Mouse (Mus musculus) forelimb bud, embryonic 11.5 days (tissue): Measurements from ENCODE around the gene Pik3cd.

ENCODE experiments used
- DNase-seq: peaks from one replicate; pipeline ENCODE4 v3.0.0-alpha.2; 2012; ENCODE audit warnings: low read depth, low spot score

Pik3cd gene

DNA sequence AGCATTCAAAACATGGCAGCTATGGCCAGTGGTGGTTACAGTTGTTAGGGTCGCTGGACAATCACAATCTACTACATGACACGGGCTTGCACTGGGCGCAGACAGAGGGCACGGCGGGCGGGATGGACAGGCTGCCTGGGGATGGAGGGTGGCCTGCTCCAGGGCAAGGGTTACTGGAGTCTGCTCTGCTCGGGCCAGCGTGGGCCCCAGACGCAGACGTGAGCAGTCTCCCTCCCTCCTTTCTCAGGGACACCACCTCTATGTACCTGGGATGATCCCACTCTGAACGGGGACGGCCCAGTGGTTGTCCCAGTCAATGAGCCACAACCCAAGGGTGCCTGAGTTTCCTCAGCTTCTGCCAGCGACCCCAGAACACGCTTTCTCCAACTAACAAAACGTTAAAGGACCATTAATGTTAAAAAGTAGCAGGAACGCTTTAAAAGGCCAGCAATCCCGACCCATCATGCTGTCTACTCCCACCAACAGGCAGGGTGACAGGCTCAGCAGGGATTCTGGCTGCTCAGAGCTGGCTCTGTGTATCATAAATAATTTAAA is 22.6 kb upstream of the Pik3cd start:
- DNase-seq = no peak

DNA sequence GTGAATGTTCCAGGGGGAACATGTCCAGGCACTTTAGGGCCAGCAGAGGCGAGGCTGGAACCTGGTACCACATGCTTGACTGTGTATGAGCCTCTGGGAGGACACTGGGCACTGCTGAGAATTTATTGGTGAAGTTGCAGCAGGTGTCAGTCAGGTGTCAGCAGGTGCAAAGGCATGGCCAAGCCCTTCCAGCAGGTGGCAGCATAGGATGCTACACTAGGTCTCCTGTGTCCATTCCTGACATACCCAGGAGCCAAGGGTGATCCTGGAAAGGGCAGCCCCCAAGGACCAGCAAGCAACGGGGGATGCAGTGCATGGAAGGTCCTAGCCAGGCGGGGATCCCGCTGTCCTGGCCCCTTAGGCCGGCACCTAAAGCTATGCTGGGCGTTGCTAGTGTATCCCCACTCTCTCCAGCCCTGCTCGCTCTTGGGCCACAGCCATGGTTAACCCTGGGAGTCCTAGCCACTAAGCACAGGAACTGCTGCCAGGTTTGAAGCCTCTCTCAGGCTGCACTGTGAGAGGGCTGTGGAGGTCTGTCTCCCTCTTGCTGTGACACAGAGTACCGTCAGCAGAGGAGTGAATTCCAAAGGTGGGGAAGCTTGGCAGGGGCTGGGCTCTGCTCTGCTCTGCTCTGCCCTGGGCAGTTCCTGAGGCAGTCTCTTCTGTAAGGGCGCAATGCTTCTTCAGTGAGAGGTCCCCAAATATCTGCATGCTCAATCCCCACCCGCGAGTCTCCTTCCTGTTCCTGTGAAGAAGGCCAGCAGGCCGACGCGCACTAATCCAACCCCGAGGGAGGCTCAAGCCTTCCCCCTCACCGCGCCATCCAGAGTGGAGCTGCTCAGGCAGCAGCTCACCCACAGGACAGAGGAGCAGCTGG is 21.7 kb upstream of the Pik3cd start:
- peak; percentile 37 for DNase-seq

DNA sequence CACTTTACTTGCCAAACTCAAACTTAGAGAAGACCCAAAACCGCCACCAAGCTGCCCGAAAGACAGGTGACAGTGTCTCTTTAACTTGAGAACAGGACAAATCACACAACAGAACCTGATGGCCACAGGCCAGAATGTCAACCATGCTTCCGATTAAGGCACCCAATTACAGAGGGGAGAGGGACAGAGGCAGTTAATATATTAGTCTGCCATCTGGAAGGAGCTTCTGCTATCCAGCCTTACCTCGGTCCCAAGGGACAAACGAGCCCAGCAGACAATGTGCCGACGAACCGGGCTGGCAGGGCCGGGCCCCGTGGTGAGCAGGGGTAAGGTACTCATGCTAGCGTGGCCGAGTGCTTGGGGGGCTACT is 20.6 kb upstream of the Pik3cd start:
- DNase-seq = no peak

DNA sequence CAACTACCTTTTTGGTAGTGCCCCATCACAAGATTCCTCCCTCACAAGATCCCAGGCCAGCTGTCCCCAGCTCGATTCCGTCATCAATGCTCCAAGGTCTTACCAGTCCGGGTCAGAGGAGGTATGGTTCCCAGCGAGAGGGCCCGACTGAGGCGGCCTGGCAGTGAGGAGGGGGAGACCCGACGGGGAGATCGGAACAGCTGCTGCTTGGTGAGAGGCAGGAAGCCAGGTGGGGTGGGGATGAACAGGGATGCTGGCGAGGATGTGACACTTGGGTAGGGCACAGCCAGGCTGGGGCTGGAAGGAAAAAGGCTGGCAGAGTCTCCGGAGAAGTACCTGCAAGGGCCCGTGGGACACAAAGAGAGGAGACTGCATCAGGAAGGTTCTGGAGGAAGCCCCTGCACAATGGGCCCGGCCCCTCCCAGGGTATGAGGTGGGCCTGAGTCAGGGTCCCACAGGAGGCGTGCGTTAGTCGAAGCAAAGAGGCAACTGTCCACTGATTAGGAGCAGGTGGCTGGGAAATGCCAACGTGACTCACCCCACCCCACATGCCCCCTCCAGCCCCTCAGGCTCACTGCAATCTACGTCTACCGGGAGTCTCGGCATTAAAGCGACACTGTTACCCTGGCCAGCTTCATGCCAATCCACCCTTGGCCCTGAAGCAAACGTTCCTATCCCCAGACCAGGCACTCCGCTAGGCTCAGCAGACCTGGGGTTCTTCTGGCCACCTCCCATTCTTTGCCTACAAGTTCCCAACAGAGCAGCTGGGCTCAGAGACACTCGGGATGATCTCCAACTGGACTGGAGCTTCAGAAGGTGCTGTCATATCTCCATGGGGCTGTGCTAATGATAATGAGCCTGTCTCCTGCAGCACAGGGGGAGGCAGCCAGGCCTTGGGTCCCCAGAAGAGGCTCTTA is 20.0 kb upstream of the Pik3cd start:
- no peak for DNase-seq

GRCm38 (mm10) chr4:149721163-149721562 is 18.8 kb upstream of the Pik3cd start:
- no peak for DNase-seq

DNA sequence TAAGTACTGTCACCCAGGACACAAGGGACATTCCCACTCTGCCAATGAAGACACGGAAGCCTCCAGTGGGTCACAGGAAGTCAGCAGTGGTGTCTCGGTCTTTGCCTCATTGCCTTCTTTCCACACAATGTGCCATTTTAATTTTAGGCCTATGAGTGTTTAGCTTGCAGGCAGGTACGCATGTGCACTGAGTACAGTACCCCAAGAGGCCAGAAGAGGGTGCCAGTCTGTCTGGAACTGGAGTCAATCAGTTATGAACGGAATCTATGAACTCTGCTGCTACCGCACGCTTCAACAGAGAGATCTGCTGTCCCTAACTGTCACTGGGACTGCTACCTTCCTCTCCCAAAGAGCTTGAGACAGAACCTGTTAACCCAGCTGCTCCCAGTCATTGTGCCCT is 17.3 kb upstream of the Pik3cd start:
- DNase-seq = peak; percentile 41

GRCm38 (mm10) chr4:149714542-149714941 is 12.2 kb upstream of the Pik3cd start:
- DNase-seq = no peak

- DNase-seq = peak; percentile 28
Observed at GRCm38 (mm10) chr4:149711955-149712354, 9.6 kb upstream of the Pik3cd start.

GRCm38 (mm10) chr4:149711485-149711884 is 9.1 kb upstream of the Pik3cd start:
- no peak for DNase-seq

DNA sequence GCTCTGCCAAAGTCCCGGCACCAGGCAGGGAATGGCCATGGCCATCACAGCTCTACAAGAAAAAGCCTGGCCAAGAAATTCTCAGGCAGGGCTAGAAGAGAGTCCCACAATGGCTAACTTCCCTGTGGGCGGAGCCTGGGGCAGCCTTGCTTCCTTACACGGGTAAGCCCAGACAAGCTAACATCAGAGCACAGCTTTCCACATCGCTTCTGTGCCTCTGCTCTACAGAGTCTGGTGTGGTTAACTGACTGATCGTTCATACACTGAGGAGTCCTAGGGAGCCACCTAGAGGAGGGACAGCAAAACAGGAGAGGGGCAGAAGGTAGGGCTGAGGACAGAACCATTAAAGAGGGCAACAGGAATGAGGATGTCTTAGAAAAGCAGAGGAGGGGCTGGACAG is 8.1 kb upstream of the Pik3cd start:
- DNase-seq = peak; percentile 57

DNA sequence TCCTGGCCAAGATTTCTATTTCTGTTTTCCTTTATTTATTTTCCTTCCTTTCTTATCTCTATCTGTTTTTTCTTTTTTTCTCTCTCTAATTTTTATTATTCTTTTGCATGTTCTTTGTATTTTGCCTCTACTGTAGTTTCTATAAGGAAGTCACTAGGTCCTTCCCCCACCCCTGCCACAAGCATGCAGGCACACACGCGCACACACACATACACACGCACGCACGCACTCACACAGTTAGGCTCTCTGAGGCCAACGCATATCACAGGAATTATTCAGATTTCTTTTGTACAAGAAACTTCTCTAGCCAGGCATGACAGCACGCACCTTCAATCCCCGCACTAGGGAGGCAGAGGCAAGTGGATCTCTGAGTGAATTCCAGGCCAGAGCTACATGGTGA is 3.6 kb upstream of the Pik3cd start:
- DNase-seq = no peak

DNA sequence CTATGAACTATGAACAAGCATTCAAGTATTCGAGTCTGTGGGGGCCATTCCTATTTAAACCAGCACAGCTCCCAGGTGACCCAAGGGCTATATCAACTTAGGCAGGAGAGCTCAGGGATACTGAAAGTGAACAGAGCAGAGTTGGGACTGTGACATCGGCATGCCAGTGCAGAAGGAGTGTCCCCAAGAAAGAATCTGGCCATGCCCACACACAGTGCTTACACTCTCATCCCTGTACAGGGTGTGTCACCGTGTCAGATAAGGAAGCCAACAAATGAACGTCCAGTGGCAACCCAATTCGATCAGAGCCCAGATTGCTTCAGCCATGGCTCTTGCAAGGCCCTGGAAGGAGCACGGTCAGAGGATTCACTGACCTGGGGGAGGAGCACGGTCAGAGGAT is 2.9 kb upstream of the Pik3cd start:
- DNase-seq = no peak

DNA sequence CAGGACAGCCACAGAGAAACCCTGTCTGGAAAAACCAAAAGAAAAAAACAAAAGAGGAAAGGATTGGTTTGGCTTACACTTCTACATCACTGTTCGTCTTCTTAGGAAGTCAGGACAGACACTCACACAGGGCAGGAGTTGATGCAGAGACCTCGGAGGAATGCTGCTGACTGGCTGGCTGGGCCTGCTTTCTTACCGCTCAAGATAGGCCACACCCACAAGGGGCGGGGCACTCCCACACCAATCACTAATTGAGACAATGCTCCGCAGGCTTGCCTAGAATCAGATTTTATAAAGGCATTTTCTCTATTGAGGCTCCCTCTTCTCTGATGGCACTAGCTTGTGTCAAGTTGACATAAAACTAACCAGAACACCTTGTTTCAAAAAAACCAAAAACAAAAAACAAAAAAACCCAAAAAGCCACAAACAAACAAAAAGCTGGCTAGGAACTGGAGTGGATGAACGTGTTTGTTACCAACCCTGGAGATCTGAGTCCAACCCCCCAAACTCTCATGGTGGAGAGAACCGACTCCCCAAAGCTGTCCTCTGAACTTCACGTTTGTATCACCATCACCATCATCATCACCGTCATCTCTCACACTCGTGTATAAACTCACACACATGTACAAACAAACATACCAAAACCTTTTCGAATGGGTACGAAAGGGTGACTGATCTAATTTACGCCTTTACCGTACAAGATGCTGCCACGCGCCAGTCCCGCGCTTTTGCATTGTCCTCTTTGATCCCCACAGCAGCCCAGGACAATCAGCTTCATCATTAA is 753 bp downstream of the Pik3cd start:
- no peak for DNase-seq

GRCm38 (mm10) chr4:149699953-149700352 is 2.4 kb downstream of the Pik3cd start:
- no peak for DNase-seq

- DNase-seq = peak; percentile 48
Observed at GRCm38 (mm10) chr4:149698197-149698821, 4.1 kb downstream of the Pik3cd start.

DNA sequence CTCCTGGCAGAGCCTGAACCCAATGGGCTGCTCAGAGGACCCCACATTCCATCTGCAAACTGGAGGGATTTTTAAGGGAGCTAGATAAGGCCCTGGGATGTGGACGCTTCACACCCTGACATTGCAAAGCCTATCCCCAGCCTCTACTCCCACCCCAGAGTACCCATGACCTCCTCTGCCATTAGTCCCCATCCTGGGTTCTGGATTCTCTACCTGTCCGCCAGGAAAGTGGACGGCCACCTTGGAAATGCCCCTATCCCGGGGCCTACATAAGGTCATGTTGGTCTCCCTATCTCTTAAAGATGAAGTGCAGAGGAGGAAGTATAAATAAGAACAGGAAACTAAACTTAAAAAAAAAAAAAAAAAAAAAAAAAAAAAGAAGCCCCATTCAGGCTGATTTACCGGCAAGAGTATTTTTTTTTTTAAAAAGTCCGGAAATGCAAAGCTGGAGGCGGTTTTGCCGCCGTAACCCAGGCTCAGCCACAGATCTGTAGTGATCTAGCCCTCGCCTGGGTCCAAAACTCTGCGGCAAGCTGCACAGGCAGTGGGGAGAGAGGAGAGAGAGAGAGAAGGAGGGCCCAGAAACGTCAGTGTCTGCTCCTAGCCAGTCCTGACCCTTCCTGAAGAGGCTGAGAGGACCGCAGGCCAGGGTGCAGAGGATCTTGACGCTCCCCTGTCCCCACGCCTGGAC is 4.7 kb downstream of the Pik3cd start:
- no peak for DNase-seq

DNA sequence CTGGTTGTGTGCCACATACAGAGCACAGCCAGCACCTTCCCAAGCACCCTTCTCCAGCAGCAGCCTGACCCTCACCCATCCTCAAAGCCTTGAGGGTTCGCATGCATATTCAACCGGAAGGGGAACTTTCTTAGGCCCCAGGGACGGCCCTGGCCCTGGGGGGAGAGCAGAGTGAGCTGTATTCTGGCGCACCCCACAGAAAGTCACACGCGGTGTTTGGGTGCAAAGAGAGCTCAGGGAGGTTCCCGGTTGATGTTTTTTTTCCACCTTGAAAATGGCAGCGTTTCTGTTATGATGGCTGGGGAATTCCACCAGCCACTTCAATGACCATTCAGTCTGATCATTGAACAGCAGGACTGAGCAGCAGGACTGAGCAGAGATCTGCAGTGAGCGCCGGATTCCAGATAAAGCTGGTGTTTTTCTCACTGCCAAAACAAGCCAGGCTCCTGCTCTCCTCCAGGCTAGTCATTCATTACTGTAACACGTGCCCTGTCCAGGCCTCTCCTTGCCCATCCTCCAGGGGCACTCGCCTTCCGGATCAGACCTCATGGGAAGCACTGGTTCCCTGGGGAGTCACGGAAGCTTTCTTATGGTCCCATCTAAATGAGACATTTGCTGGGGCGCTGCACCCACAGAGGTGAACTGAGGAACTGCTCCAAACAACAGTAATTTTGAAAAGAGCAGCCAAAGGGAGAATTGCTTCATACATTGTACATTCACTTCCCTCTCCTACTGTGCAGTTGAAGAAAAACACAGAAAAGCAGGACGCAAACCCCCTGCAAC is 6.0 kb downstream of the Pik3cd start:
- no peak for DNase-seq

- DNase-seq = no peak
Observed at GRCm38 (mm10) chr4:149691368-149691767, 11.0 kb downstream of the Pik3cd start.

GRCm38 (mm10) chr4:149690828-149691280 is 11.5 kb downstream of the Pik3cd start:
- no peak for DNase-seq
